Mouse (Mus musculus): ENCODE measurements around the gene Gm28729. TPM values are rescaled to one million over a fixed set of nuclear protein-coding genes. Genes with fewer than 3 reads are reported as not detected.

Gm28729 gene
- polyA plus RNA-seq, 1 experiment = not detected

DNA sequence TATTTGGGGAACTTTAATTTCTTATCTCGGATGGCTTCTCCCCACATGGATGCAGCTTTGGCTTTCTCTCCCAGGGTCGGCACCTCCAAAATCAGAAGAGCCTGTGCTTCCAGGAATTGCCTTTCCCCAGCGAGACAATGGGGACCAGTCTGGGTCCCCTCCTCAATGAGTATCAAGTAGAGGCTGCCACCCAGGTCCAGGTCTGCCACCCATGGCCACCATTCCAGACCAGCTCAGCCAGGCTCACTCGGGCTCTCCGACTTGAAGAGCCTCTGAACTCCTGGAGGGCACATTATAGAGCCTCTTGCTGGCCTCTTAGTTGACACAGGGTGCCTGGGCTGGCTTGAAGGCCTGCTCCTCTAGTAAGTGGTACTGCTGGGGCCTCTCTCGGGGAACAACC lies 8.4 kb upstream of the Gm28729 start:
- no peaks in the 10 kb centered on the region for H3K27me3 ChIP-seq (ENCODE audit: control insufficient read depth, insufficient read depth, insufficient read length)
- H3K4me3 ChIP-seq = no peak overlapping the region
- no peaks in the 10 kb centered on the region for H3K36me3 ChIP-seq (ENCODE audit: control insufficient read depth, insufficient read depth)
- TF ChIP-seq POLR2AphosphoS2 (IDR thresholded peaks at IDR 0.05; ENCODE audit: insufficient read length, low read depth) (no peak), MYOG (IDR thresholded peaks at IDR 0.05; ENCODE audit: control insufficient read depth in 1 of 3, insufficient read depth in 1 of 3, insufficient read length in 2 of 3, low read depth in 2 of 3) (no peak)
- H3ac ChIP-seq (ENCODE audit: control insufficient read depth, insufficient read length) = no peak overlapping the region
- no peaks in the 10 kb centered on the region for H3K79me2 ChIP-seq (ENCODE audit: control insufficient read depth, insufficient read depth)
- H3K4me2 ChIP-seq (ENCODE audit: low read depth) = no peak overlapping the region

DNA sequence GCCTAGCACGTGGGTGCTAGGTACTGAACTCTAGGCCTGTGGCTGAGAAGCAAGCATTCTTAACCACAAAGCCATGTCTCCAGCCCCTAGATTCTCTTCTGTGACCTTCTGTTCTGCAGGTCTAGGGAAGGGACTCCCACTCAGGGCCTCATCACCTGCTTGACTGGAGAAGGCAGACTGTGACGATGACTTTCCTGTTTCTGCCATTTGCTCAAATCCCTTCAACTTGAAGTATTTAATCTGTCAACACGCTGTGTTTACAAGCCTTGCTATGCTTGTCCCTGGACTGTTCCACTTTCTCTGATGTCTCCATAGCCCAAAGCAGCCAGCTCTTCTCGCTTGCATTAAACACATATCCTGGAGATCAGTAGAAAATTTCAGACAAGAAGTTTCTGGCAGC lies 7.5 kb upstream of the Gm28729 start:
- Histone ChIP-seq H3K36me3 (ENCODE audit: control insufficient read depth, insufficient read depth) (no peaks in the 10 kb centered on the region), H3K79me2 (ENCODE audit: control insufficient read depth, insufficient read depth) (no peaks in the 10 kb centered on the region), H3K4me3 (no peak overlapping the region), H3ac (ENCODE audit: control insufficient read depth, insufficient read length) (no peak overlapping the region), H3K4me2 (ENCODE audit: low read depth) (no peak overlapping the region), H3K27me3 (ENCODE audit: control insufficient read depth, insufficient read depth, insufficient read length) (no peaks in the 10 kb centered on the region)
- peak in 2 of 3 experiments; percentile 30 to 73 for TF ChIP-seq MYOD1 (IDR thresholded peaks at IDR 0.05; ENCODE audit: control insufficient read depth in 1 of 3, insufficient read length in 2 of 3, low read depth in 2 of 3)
- no peak for TF ChIP-seq CEBPB (IDR thresholded peaks at IDR 0.05; ENCODE audit: insufficient read depth, poor library complexity, severe bottlenecking)
- no peak for TF ChIP-seq E2F4 (IDR thresholded peaks at IDR 0.05; ENCODE audit: insufficient read depth)
- TF ChIP-seq SRF (IDR thresholded peaks at IDR 0.05; ENCODE audit: control insufficient read depth, insufficient read length, low read depth) = no peak
- TF ChIP-seq MYOG (IDR thresholded peaks at IDR 0.05; ENCODE audit: control insufficient read depth in 1 of 3, insufficient read depth in 1 of 3, insufficient read length in 2 of 3, low read depth in 2 of 3) = peak in 1 of 3 experiments; percentile 36

DNA sequence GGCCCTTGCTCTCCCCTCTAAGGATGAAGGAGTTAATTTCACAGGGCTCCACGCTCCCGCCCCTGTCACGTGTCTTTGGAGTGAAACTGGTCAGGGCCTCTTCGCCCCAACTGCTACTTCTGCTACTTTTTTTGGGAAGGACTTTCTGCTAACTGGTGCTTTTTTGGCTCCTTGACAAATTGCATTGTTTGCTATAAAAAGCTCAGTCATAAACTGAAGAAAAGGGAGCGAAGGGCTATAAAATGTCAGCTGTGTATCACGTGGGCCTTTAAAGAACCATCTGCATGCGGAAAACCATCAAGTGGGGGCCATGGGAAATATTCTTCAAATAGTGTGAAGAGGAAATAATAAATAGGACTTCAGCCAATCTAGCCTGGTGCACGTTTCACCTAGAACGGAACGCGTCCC lies 5.6 kb upstream of the Gm28729 start:
- Histone ChIP-seq H3K4me2 (ENCODE audit: low read depth) (peak overlapping the region; percentile 44), H3K36me3 (ENCODE audit: control insufficient read depth, insufficient read depth) (no peaks in the 10 kb centered on the region), H3K79me2 (ENCODE audit: control insufficient read depth, insufficient read depth) (no peaks in the 10 kb centered on the region), H3K27me3 (ENCODE audit: control insufficient read depth, insufficient read depth, insufficient read length) (no peaks in the 10 kb centered on the region), H3ac (ENCODE audit: control insufficient read depth, insufficient read length) (no peak overlapping the region), H3K4me3 (no peak overlapping the region)
- no peak for TF ChIP-seq MYOD1 (IDR thresholded peaks at IDR 0.05; ENCODE audit: control insufficient read depth in 1 of 3, insufficient read length in 2 of 3, low read depth in 2 of 3)
- TF ChIP-seq USF1 (IDR thresholded peaks at IDR 0.05; ENCODE audit: low read depth) = peak; percentile 73
- no peak for TF ChIP-seq MYOG (IDR thresholded peaks at IDR 0.05; ENCODE audit: control insufficient read depth in 1 of 3, insufficient read depth in 1 of 3, insufficient read length in 2 of 3, low read depth in 2 of 3)
- no peak for TF ChIP-seq MAX (IDR thresholded peaks at IDR 0.05; ENCODE audit: low read depth)
- TF ChIP-seq TCF12 (IDR thresholded peaks at IDR 0.05; ENCODE audit: insufficient read depth, poor library complexity, severe bottlenecking) = no peak
- no peak for TF ChIP-seq SRF (IDR thresholded peaks at IDR 0.05; ENCODE audit: control insufficient read depth, insufficient read length, low read depth)

DNA sequence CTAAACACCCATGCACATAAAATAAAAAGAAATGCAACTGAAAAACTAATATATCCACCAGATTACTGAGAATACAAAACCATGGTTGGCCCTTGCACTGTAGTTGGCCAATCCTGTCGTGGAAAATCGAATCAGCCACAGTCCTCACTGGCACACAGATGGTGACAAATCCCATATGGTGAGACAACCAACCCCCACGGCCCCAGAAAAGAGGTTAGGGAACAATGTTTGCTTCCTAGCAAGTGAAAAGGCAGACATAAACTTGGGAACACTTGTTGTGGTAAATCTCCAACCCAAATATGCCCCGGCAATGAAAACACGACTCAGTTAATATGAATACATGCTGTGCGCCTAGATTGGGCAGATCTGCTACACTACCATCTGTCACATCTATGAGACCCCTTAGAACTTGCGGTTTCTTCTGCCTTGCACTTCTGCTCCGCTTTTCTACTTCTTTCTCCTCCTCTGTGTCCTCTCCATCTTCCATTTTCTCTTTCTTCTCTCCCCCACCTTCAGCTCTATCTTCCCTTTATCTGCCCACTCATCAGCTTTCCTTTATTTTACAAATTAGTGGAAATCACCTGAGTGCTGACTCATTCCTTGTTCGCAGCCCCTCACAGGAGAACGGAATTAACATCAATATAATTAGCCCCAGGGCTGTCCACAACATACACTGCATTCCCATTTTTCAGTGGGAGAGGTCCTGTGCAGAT lies 5.1 kb upstream of the Gm28729 start:
- H3K36me3 ChIP-seq (ENCODE audit: control insufficient read depth, insufficient read depth) = no peaks in the 10 kb centered on the region
- no peaks in the 10 kb centered on the region for H3K27me3 ChIP-seq (ENCODE audit: control insufficient read depth, insufficient read depth, insufficient read length)
- no peaks in the 10 kb centered on the region for H3K79me2 ChIP-seq (ENCODE audit: control insufficient read depth, insufficient read depth)
- H3K4me3 ChIP-seq = no peak overlapping the region
- TF ChIP-seq POLR2AphosphoS2 (IDR thresholded peaks at IDR 0.05; ENCODE audit: insufficient read length, low read depth) (no peak), MYOG (IDR thresholded peaks at IDR 0.05; ENCODE audit: control insufficient read depth in 1 of 3, insufficient read depth in 1 of 3, insufficient read length in 2 of 3, low read depth in 2 of 3) (no peak), REST (IDR thresholded peaks at IDR 0.05; ENCODE audit: insufficient read depth, insufficient read length) (no peak), MYOD1 (IDR thresholded peaks at IDR 0.05; ENCODE audit: control insufficient read depth in 1 of 3, insufficient read length in 2 of 3, low read depth in 2 of 3) (no peak), E2F4 (IDR thresholded peaks at IDR 0.05; ENCODE audit: insufficient read depth) (no peak)
- H3K4me2 ChIP-seq (ENCODE audit: low read depth) = peak overlapping the region; percentile 44
- no peak overlapping the region for H3ac ChIP-seq (ENCODE audit: control insufficient read depth, insufficient read length)

DNA sequence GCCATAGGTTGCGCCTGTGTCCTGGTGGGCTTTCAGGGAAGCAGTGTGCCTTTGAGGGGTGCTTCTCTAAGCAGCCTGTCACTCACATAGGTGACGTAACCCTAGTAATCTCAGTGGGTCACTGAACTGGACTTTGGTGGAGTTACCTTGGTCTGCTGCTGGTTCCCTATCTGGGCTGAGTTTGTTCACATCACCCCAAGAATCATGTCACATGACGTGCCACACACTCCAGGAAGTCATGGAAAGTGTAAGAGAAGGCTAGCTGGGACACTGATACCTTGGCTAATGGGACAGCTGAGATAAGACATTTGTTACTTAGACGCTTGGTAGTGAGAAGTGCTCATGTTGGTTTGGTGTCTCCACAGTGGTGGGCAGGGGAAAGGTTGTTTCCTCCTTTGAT lies 947 bp upstream of the Gm28729 start:
- H3K4me3 ChIP-seq = no peak overlapping the region
- H3K27me3 ChIP-seq (ENCODE audit: control insufficient read depth, insufficient read depth, insufficient read length) = no peaks in the 10 kb centered on the region
- H3K36me3 ChIP-seq (ENCODE audit: control insufficient read depth, insufficient read depth) = no peaks in the 10 kb centered on the region
- no peaks in the 10 kb centered on the region for H3K79me2 ChIP-seq (ENCODE audit: control insufficient read depth, insufficient read depth)
- TF ChIP-seq MAX (IDR thresholded peaks at IDR 0.05; ENCODE audit: low read depth) = no peak
- TF ChIP-seq USF1 (IDR thresholded peaks at IDR 0.05; ENCODE audit: low read depth) = no peak
- TF ChIP-seq CEBPB (IDR thresholded peaks at IDR 0.05; ENCODE audit: insufficient read depth, poor library complexity, severe bottlenecking) = no peak
- TF ChIP-seq POLR2A (IDR thresholded peaks at IDR 0.05; ENCODE audit: insufficient read length, low read depth) = no peak
- TF ChIP-seq E2F4 (IDR thresholded peaks at IDR 0.05; ENCODE audit: insufficient read depth) = no peak
- no peak for TF ChIP-seq REST (IDR thresholded peaks at IDR 0.05; ENCODE audit: insufficient read depth, insufficient read length)
- TF ChIP-seq MYOG (IDR thresholded peaks at IDR 0.05; ENCODE audit: control insufficient read depth in 1 of 3, insufficient read depth in 1 of 3, insufficient read length in 2 of 3, low read depth in 2 of 3) = no peak
- no peak for TF ChIP-seq POLR2AphosphoS2 (IDR thresholded peaks at IDR 0.05; ENCODE audit: insufficient read length, low read depth)
- no peak for TF ChIP-seq TCF3 (IDR thresholded peaks at IDR 0.05; ENCODE audit: insufficient read length, low read depth)
- TF ChIP-seq MYOD1 (IDR thresholded peaks at IDR 0.05; ENCODE audit: control insufficient read depth in 1 of 3, insufficient read length in 2 of 3, low read depth in 2 of 3) = no peak
- TF ChIP-seq TCF12 (IDR thresholded peaks at IDR 0.05; ENCODE audit: insufficient read depth, poor library complexity, severe bottlenecking) = no peak
- TF ChIP-seq SRF (IDR thresholded peaks at IDR 0.05; ENCODE audit: control insufficient read depth, insufficient read length, low read depth) = no peak
- H3ac ChIP-seq (ENCODE audit: control insufficient read depth, insufficient read length) = no peak overlapping the region
- H3K4me2 ChIP-seq (ENCODE audit: low read depth) = no peak overlapping the region

Measured in myocyte (in vitro differentiated cells).